Mouse (Mus musculus) megakaryocyte progenitor cell, adult 5-6 weeks (primary cell): ENCODE data around the gene H2-Eb1. TPM values are rescaled to one million over a fixed set of nuclear protein-coding genes. Genes with fewer than 3 reads are reported as not detected.
A peak's percentile ranks its signal among the peaks of the same experiment; 100 is the strongest.

Source experiments
- ATAC-seq: replicated peaks from 2 replicates; pipeline ENCODE4 v1.8.0; 2016; ENCODE audit warnings: mild to moderate bottlenecking, moderate TSS enrichment, inconsistent platforms; ENCODE audit not compliant: poor library complexity
- total RNA-seq, 2 experiments: library from RNA; stranded (forward) in 1 of 2; stranded (reverse) in 1 of 2; fragments of 157-497, 149-512 nt in 1 of 2; fragments of 200-1000 nt in 1 of 2; gene quantifications; 2 replicates each; pipeline versions ENCODE4 v1.2.3 to v1.2.4; 2015 to 2017

The H2-Eb1 gene
- total RNA-seq, 2 experiments from 2014 or later, result 5.0 to 17.2 TPM

DNA sequence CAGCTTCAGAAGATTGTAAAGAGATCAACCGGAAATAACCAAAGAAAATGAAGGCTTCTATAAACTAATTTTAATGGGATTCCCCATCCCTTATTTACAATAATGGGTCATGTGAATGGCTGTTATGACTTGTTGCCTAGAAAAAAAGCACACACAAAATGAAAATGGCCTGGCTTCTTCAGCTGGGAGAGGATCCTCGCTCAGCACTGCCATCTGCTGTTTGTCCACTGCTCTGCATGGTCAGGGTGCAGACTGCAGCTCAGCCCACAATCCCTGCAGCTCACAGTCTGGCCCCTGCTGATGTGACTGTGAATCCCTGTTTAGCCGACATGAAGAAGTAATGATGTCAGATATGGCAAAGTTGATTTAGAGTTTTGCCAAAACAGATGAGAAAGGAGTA lies 7.7 kb downstream of the H2-Eb1 start:
- peak; percentile 92 for ATAC-seq

DNA sequence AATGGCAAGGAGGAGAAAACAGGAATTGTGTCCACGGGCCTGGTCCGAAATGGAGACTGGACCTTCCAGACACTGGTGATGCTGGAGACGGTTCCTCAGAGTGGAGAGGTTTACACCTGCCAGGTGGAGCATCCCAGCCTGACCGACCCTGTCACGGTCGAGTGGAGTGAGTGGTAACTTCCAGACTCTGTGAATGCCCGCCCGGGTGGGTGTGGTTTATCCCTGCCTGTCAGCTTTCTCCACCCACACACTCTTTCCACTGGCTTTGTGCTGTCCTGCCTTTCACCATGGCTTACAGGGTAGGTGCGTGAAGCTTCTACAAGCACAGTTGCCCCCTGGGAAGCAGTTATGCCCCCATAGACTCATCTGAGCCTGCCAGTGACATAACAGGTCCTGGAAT lies 8.6 kb downstream of the H2-Eb1 start:
- ATAC-seq, result no peak

DNA sequence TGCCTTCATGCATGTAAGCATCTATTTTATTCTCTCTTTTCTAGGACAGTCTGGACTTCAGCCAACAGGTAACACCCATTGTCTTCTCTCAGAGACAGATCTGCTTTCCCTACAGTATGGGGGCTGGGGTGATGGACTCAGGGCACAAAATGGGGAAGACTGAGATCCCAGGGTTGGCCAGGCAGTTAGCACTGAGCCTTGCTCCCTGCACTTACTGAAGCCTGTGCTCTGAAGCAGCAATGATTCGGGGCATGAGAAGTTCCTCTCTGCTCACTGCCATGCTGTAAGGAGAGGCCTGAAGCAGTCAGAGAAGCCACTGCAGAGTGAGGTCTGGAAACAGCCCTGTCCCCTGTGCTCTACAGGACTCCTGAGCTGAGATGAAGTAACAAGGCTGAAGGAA lies 9.8 kb downstream of the H2-Eb1 start:
- ATAC-seq, result no peak

DNA sequence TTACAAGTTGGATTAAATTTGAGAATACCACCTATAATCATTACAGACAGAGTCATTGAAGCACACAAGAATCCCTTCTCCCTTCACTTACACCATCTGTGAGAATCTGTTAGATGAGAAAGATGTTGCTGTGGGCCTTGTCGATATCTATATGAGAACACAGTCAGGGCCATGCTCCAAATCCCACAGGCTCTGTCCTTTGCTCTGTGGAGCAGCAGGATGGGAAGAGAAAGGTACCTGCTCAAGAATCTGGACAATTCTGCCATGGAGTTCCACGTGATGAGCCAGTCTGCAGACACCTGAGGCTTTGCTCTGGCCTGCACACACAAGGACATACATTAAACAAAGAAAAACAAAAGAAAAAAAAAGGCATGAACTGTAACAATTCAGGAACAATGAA lies 11.0 kb downstream of the H2-Eb1 start:
- ATAC-seq, result no peak

DNA sequence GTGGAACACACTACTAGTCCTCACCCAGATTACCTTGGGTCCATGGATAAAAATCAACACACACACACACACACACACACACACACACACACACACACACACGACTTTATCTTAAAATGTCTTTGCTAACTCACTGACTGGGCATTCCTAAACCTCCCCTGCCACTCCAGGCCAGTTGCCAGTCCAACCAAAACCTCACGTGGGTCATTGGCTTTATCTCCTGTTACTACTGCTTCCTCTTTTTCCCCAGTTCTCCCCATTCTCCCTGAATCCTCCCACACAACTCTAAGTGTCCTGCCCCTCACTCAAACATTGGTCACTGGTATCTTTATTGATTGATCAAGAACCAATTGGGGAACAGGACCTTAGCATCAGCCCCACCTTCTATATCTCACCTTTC lies 11.6 kb downstream of the H2-Eb1 start:
- ATAC-seq, result peak; percentile 46; the same call in 1 of the 2 replicates

- ATAC-seq, result peak; percentile 48; the same call in 1 of the 2 replicates
Measured at GRCm38 (mm10) chr17:34325436-34325835, 19.8 kb downstream of the H2-Eb1 start, which contains the start of gene H2-Eb2. Gene H2-Eb2 (plus strand): TSS chr17:34325665.

- ATAC-seq, result no peak
Measured at GRCm38 (mm10) chr17:34326373-34326772, 20.7 kb downstream of the H2-Eb1 start.

GRCm38 (mm10) chr17:34329807-34330206 lies 24.1 kb downstream of the H2-Eb1 start:
- peak; percentile 69 for ATAC-seq

DNA sequence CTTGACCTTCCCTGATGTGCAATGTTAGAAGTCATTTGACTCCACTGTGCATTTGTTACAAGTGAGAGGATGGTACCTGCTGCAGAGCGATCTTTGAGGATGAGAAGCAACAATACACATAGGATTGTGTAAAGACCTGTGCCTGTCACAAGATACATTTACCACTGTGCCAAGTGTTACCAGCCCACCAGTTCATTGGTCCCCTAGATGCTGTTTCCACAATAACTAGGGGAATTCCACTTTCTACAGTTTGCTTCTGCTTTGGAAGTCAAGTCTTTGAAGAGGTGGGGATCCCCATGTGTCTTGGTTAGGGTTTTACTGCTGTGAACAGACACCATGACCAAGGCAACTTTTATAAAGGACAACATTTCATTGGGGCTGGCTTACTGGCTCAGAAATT lies 25.5 kb downstream of the H2-Eb1 start:
- ATAC-seq, result no peak

DNA sequence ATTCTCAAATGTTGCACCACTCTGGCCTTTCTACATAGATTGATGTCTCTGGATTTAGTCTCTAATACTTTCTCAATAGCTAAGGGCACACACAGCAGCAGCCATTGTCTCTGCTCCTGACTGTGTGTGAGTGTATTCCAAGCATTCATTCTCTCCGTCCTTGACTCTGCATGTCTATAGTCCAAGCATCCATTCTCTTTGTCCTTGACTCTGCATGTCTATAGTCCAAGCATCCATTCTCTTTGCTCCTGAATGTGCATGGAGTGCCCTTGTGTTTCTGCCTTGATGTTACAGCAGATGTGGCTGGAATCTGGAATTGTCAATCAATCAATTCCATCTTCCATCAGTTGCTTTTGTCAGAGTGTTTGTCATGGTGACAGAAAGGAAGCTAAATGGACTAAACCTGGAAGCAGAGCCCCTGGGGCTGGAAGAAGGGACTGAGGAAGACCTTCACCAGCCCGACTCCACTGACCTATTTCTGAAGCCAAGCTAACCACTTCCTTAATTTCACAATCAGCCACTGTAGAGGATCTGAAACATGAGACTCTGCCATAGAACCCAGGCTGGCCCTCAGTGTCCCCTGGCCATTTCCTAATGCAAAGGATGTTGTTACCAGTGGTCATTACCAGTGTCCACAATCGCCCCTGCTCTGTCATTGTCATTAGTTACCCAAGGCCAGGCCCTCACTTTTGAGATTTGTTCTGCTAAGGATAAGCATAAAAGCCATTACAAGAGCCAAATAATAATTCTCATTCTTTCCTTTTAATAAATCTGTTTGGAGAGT lies 35.1 kb downstream of the H2-Eb1 start:
- peak; percentile 87 for ATAC-seq

GRCm38 (mm10) chr17:34344882-34345281 lies 39.2 kb downstream of the H2-Eb1 start:
- ATAC-seq, result no peak

DNA sequence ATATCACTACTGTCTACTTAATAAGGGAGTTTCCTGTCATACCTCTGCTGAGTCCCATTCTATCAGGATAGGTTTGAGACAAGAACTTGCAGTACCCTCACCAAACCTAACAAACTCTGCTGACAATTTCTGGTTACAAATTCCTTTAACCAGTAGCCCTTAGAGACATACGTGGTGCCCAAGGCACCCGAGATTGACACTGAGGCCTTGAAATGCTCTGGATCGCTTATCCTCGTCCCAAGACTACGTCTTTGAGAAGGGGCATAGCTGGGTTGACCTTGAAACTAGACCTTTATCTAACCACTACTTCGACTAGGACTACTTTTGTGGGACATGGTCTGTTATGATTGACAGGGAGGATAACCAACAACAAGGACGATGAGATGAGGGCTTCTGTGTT lies 39.8 kb downstream of the H2-Eb1 start:
- no peak for ATAC-seq

GRCm38 (mm10) chr17:34346041-34346440 lies 40.4 kb downstream of the H2-Eb1 start:
- 0 out of 2 replicates have a peak, but pooled peaks have one; percentile 30 for ATAC-seq

DNA sequence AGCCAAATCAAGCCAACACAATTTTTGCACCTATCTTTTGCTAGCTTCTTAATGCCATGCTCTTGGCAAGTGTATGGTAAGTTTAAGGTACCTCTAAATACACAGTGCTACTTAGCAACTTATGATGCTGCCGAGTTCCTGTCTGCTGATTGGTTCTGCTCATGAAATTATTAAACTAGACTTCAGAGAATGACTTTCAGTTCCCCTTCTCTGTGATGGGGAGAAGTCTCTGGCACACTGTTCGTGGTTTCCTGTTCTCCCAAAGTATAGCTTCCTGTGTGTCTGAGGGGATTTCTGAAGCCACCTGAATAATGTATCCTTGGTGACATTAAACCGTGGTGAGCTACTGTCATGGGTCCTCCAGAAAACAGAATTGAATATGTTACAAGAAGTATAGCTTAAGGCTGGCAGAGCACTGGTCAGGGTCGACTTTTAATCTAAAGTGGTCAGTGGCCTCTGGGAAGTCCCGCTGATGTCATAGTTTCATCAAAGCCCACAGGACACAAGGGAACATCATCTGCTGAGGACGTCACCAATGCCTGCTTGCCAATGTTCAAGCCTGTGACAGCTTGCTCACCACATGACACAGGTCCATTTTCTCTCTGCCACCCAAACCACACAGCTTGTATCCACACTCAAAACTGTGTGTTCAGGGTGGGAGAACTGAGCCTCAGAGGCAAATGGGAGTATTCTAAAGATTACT lies 42.1 kb downstream of the H2-Eb1 start:
- ATAC-seq, result peak; percentile 83

DNA sequence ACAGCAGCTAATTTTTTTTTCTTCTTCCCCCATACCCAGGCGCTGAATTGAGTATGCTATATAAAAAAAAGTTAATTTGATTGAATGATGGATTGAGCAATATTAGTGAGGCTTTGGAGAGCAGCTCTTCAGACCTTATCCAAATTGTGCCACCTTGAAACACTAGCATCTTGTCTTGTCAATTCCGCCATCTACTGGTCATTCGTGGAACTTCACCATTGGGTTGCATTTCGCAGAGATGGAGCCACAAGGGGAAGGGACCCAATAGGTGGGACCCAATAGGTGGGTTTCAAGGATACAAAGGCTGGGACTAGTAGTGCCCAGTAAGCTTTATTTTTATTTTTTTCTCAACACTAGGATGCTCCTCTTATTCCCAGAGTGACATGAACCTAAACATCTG lies 43.8 kb downstream of the H2-Eb1 start:
- peak; percentile 73 for ATAC-seq

GRCm38 (mm10) chr17:34354539-34354938 lies 48.9 kb downstream of the H2-Eb1 start, which contains the start of gene Btnl2:
Gene Btnl2 (plus strand): TSS chr17:34354822.
- no peak for ATAC-seq

- ATAC-seq, result 0 out of 2 replicates have a peak, but pooled peaks have one; percentile 52
Measured at GRCm38 (mm10) chr17:34354940-34355339, 49.3 kb downstream of the H2-Eb1 start.

GRCm38 (mm10) chr17:34362954-34363546 lies 57.4 kb downstream of the H2-Eb1 start:
- no peak for ATAC-seq

- ATAC-seq, result no peak
Measured at GRCm38 (mm10) chr17:34363676-34364310, 58.1 kb downstream of the H2-Eb1 start.

GRCm38 (mm10) chr17:34365031-34365430 lies 59.4 kb downstream of the H2-Eb1 start:
- no peak for ATAC-seq
